Mouse (Mus musculus) kidney, postnatal 14 days (tissue): ENCODE data around the gene Slc30a5.
A peak's percentile ranks its signal among the peaks of the same experiment; 100 is the strongest.
"Not testable (repeated sequence)": the region's sequence is repeated elsewhere in the genome, so short reads cannot be mapped to it uniquely, and the experiment has no call there.

Experiments
- DNase-seq: peaks from one replicate; pipeline ENCODE4 v3.0.0; 2022; ENCODE audit warnings: mixed read lengths

Slc30a5 gene

GRCm38 (mm10) chr13:100832741-100833639 lies at the start of gene Slc30a5:
Slc30a5 (minus strand) TSS chr13:100833427.
- peak; percentile 99 for DNase-seq

GRCm38 (mm10) chr13:100881944-100882343 lies 48.7 kb upstream of the Slc30a5 start:
- no peak for DNase-seq

GRCm38 (mm10) chr13:100879806-100880205 lies 46.6 kb upstream of the Slc30a5 start:
- no peak for DNase-seq

GRCm38 (mm10) chr13:100879326-100879725 lies 46.1 kb upstream of the Slc30a5 start:
- no peak for DNase-seq

GRCm38 (mm10) chr13:100878264-100878663 lies 45.0 kb upstream of the Slc30a5 start:
- DNase-seq: peak; percentile 34

- DNase-seq: no peak
Observed at GRCm38 (mm10) chr13:100877703-100878102, 44.5 kb upstream of the Slc30a5 start.

- DNase-seq: no peak
Observed at GRCm38 (mm10) chr13:100875103-100875502, 41.9 kb upstream of the Slc30a5 start.

GRCm38 (mm10) chr13:100874588-100874987 lies 41.4 kb upstream of the Slc30a5 start:
- DNase-seq: no peak

GRCm38 (mm10) chr13:100873530-100873929 lies 40.3 kb upstream of the Slc30a5 start:
- no peak for DNase-seq

- DNase-seq: no peak
Observed at GRCm38 (mm10) chr13:100871445-100872171, 38.4 kb upstream of the Slc30a5 start.

- DNase-seq: no peak
Observed at GRCm38 (mm10) chr13:100869813-100870212, 36.6 kb upstream of the Slc30a5 start.

GRCm38 (mm10) chr13:100866311-100866710 lies 33.1 kb upstream of the Slc30a5 start:
- DNase-seq: no peak

- no peak for DNase-seq
Observed at GRCm38 (mm10) chr13:100865744-100866143, 32.5 kb upstream of the Slc30a5 start.

- DNase-seq: not testable (repeated sequence)
Observed at GRCm38 (mm10) chr13:100863914-100864313, 30.7 kb upstream of the Slc30a5 start.

GRCm38 (mm10) chr13:100859117-100859516 lies 25.9 kb upstream of the Slc30a5 start:
- DNase-seq: no peak

- peak; percentile 46 for DNase-seq
Observed at GRCm38 (mm10) chr13:100854174-100854573, 20.9 kb upstream of the Slc30a5 start.

- DNase-seq: no peak
Observed at GRCm38 (mm10) chr13:100853120-100853519, 19.9 kb upstream of the Slc30a5 start.

- no peak for DNase-seq
Observed at GRCm38 (mm10) chr13:100849137-100849536, 15.9 kb upstream of the Slc30a5 start.

GRCm38 (mm10) chr13:100846891-100847579 lies 13.8 kb upstream of the Slc30a5 start:
- peak; percentile 64 for DNase-seq

GRCm38 (mm10) chr13:100846254-100846653 lies 13.0 kb upstream of the Slc30a5 start:
- DNase-seq: no peak

GRCm38 (mm10) chr13:100843944-100844343 lies 10.7 kb upstream of the Slc30a5 start:
- no peak for DNase-seq

GRCm38 (mm10) chr13:100843016-100843725 lies 9.9 kb upstream of the Slc30a5 start:
- DNase-seq: peak; percentile 74

GRCm38 (mm10) chr13:100841741-100842140 lies 8.5 kb upstream of the Slc30a5 start:
- DNase-seq: no peak
